33 mouse cellular contexts compared by ENCODE assay signal in the genomic region with DNA sequence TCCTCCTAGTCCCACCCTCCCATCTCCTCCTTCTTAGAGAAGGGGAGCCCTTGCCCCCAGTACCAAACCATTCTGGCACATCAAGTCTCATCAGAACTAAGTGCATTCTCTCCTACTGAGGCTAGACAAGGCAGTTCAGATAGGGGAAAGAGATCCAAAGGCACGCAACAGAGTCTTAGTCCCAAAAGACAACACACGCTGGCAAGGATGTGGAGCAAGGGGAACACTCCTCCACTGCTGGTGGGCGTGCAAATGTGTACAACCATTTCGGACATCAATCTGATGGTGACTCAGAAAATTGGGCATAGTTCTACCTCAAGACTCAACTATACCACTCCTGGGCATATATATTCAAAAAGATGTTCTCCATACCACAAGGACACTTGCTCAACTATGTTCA.
"Had no signal": no experiment of that assay in that cellular context is flagged by ENCODE, and none has a peak within 500 bp of the region (broad histone marks: within the 10 kb centered on the region; RNA-seq: fewer than 3 reads in every experiment).

No protein-coding gene starts in this region.

- H3K9me3 ChIP-seq: limb, embryonic 10.5 days; limb, embryonic 12.5 days; limb, embryonic 15.5 days; liver, embryonic 12.5 days; liver, embryonic 13.5 days; liver, embryonic 15.5 days; lung, embryonic 15.5 days; midbrain, embryonic 10.5 days; midbrain, embryonic 12.5 days; midbrain, embryonic 13.5 days; midbrain, embryonic 15.5 days; neural tube, embryonic 12.5 days; neural tube, embryonic 13.5 days had no signal

- H3K9ac ChIP-seq: limb, embryonic 12.5 days; limb, embryonic 13.5 days; limb, embryonic 15.5 days; liver, embryonic 12.5 days; liver, embryonic 13.5 days; liver, embryonic 14.5 days; liver, embryonic 15.5 days; liver, postnatal 0 days; lung, embryonic 14.5 days; lung, embryonic 15.5 days; midbrain, embryonic 12.5 days; midbrain, embryonic 13.5 days; midbrain, embryonic 15.5 days; neural tube, embryonic 12.5 days; neural tube, embryonic 13.5 days had no signal

- H3K27ac ChIP-seq: limb, embryonic 10.5 days; limb, embryonic 12.5 days; limb, embryonic 13.5 days; limb, embryonic 15.5 days; liver, embryonic 12.5 days; liver, embryonic 13.5 days; liver, embryonic 14.5 days; liver, embryonic 15.5 days; lung, embryonic 15.5 days; macrophage; midbrain, embryonic 10.5 days; midbrain, embryonic 12.5 days; midbrain, embryonic 13.5 days; midbrain, embryonic 15.5 days; neural tube, embryonic 12.5 days; neural tube, embryonic 13.5 days had no signal

- H3K4me3 ChIP-seq: limb, embryonic 10.5 days; limb, embryonic 12.5 days; limb, embryonic 13.5 days; limb, embryonic 15.5 days; liver, embryonic 12.5 days; liver, embryonic 13.5 days; liver, embryonic 15.5 days; lung, embryonic 15.5 days; megakaryocyte, embryonic 14.5 days; midbrain, embryonic 10.5 days; midbrain, embryonic 12.5 days; midbrain, embryonic 13.5 days; midbrain, embryonic 15.5 days; myocyte; neural tube, embryonic 12.5 days; neural tube, embryonic 13.5 days had no signal

- H3K36me3 ChIP-seq: limb, embryonic 10.5 days; limb, embryonic 12.5 days; limb, embryonic 13.5 days; limb, embryonic 15.5 days; liver, embryonic 12.5 days; liver, embryonic 13.5 days; liver, embryonic 15.5 days; lung, embryonic 15.5 days; midbrain, embryonic 10.5 days; midbrain, embryonic 12.5 days; midbrain, embryonic 13.5 days; midbrain, embryonic 15.5 days; neural tube, embryonic 12.5 days; neural tube, embryonic 13.5 days had no signal

- ATAC-seq: liver, embryonic 12.5 days; liver, postnatal 0 days; lung, postnatal 0 days; midbrain, embryonic 13.5 days; midbrain, embryonic 15.5 days; midbrain, embryonic 16.5 days had no signal

- DNase-seq: left cerebral cortex, postnatal 4 days; liver; liver, embryonic 13.5 days; liver, postnatal 0 days; lung, adult 18-20 months; lung, adult 2 months; lung, embryonic 14.5 days; lung, postnatal 10 days; lung, postnatal 14 days; lung, postnatal 36 days; lung, postnatal 4 days; midbrain, embryonic 14.5 days had no signal

- H3K27me3 ChIP-seq: liver, embryonic 12.5 days; liver, embryonic 13.5 days; liver, embryonic 15.5 days; lung, embryonic 15.5 days; megakaryocyte, embryonic 14.5 days; midbrain, embryonic 12.5 days; midbrain, embryonic 13.5 days; neural tube, embryonic 12.5 days; neural tube, embryonic 13.5 days had no signal

- H3K4me1 ChIP-seq: liver, embryonic 12.5 days; liver, embryonic 13.5 days; liver, embryonic 15.5 days; megakaryocyte, embryonic 14.5 days; midbrain, embryonic 12.5 days; midbrain, embryonic 13.5 days; midbrain, embryonic 15.5 days; neural tube, embryonic 12.5 days had no signal

- H3K4me2 ChIP-seq: limb, embryonic 12.5 days; limb, embryonic 13.5 days; limb, embryonic 15.5 days; liver, embryonic 11.5 days; liver, embryonic 12.5 days; liver, embryonic 13.5 days; liver, embryonic 15.5 days; lung, embryonic 14.5 days; lung, embryonic 15.5 days; midbrain, embryonic 11.5 days; midbrain, embryonic 12.5 days; midbrain, embryonic 13.5 days; midbrain, embryonic 15.5 days; neural tube, embryonic 12.5 days; neural tube, embryonic 13.5 days had no signal
